Mouse (Mus musculus): ENCODE results near the gene Cmpk1.

GRCm38 (mm10) chr4:114957403-114957802 lies 29.6 kb downstream of the Cmpk1 start:
- TF ChIP-seq CTCF (IDR thresholded peaks at IDR 0.05; ENCODE audit: low read depth, low read length) = no peak
- no peak for TF ChIP-seq POLR2A (IDR thresholded peaks at IDR 0.05; ENCODE audit: borderline replicate concordance, low read depth, low read length)

Measured in bone marrow macrophage, adult 2 months (primary cell).